Mouse (Mus musculus) intestine, embryonic 14.5 days (tissue): ENCODE data around the gene Nisch. TPM values are rescaled to one million over a fixed set of nuclear protein-coding genes. Genes with fewer than 3 reads are reported as not detected.

Experiments
- ATAC-seq: fragments of 200-750 bp; cut with Nextera tagmentation; replicated peaks from 2 replicates; pipeline ENCODE4 v1.8.0; 2017; ENCODE audit warnings: low read depth, moderate number of reproducible peaks, moderate TSS enrichment, moderate library complexity; ENCODE audit not compliant: low FRiP score, low TSS enrichment
- DNase-seq: peaks from one replicate; pipeline ENCODE4 v3.0.0-alpha.2; 2018; ENCODE audit warnings: low spot score
- H3K27ac ChIP-seq: fragments of 300-500 bp; sonication (generic); 2 replicates; pipeline ENCODE4 v1.5.1; 2014; ENCODE audit warnings: low read depth, mild to moderate bottlenecking, control low read depth
- H3K27me3 ChIP-seq: fragments of 300-500 bp; sonication (generic); replicated peaks from 2 replicates; pipeline ENCODE4 v1.6.1; 2014; ENCODE audit warnings: low read length, control low read depth; ENCODE audit not compliant: control insufficient read depth, insufficient read depth
- H3K36me3 ChIP-seq: fragments of 300-500 bp; sonication (generic); 2 replicates; pipeline ENCODE4 v1.6.1; 2014; ENCODE audit warnings: low read length, control low read depth; ENCODE audit not compliant: control insufficient read depth, insufficient read depth
- H3K4me1 ChIP-seq: fragments of 300-500 bp; sonication (generic); replicated peaks from 2 replicates; pipeline ENCODE4 v1.6.1; 2014; ENCODE audit warnings: low read length, control low read depth, mixed read lengths; ENCODE audit not compliant: control insufficient read depth, insufficient read depth
- H3K4me2 ChIP-seq: fragments of 300-500 bp; sonication (generic); 2 replicates; pipeline ENCODE4 v1.6.1; 2014; ENCODE audit warnings: low read length
- H3K4me3 ChIP-seq: fragments of 300-500 bp; sonication (generic); 2 replicates; pipeline ENCODE4 v1.5.1; 2014; ENCODE audit warnings: low read depth, low read length, control low read depth, mixed read lengths
- H3K9ac ChIP-seq: fragments of 300-500 bp; sonication (generic); 2 replicates; pipeline ENCODE4 v1.6.1; 2014; ENCODE audit warnings: mild to moderate bottlenecking, low read length
- H3K9me3 ChIP-seq: fragments of 300-500 bp; sonication (generic); 2 replicates; pipeline ENCODE4 v1.6.1; 2016; ENCODE audit warnings: low read length, control low read depth; ENCODE audit not compliant: control insufficient read depth
- WGBS: fragments of 180-500 bp; shearing (Covaris S2); extraction: QIAGEN DNeasy Blood & Tissue Kit; methylation state at CpG from one replicate; pipeline ENCODE4 v1.1.7; 2014; 5-methylcytosine and 5-hydroxymethylcytosine counted together
- polyA plus RNA-seq: library from polyadenylated mRNA; unstranded; fragments of >200 nt; fragmentation: Nextera tagmentation; extraction: Ambion mirVana; gene quantifications from 2 replicates; pipeline ENCODE4 v1.2.1, GENCODE M21; 2014

Gene Nisch
- polyA plus RNA-seq, 1 experiment from 2014 or later: 330 TPM

DNA sequence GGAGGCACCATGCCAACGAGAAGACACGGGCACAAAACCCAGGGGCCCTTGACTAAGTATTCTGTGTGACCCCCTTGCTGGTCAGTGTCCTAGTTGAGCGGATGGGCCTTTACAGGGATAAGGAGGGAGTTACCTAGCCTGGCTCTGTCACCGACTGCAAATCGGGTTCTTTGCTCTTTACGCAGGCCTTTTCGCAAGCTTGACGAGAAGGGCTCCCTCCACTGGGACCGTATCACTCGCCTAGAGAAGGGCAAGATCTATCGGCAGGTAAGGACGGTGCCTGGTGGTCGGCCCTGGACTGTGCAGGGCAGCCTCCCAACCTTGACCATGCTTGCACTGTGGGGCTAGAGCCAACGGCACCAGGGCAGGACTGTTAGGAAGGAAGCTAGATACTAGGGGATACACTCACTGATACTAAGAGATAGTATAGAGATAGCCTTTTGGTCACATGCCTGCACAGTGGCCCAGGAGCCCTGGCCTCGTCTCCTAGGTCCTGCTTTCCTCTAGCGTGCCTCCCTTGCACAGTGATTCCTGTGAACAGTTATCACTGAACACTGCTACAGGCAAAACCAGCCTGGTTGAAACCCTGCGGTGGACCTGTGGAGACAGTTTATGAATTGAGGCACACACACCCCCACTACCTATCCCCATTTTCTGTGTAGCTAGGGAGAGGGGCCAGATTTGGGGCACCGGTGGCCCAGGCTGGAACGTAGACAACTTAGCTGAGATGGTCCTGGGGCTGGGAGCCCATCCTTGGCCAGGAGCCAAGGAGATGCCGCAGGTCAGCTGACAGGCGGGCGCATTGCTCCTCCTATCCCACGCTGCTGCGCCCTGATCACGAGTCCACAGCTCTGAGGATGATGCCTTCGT is 80.1 kb downstream of the Nisch start:
- WGBS: 91% methylated on average over 26 of the region's 26 CpGs
- H3K36me3 ChIP-seq: peaks cover 69% of the 10 kb centered on the region
- no peak for ATAC-seq

DNA sequence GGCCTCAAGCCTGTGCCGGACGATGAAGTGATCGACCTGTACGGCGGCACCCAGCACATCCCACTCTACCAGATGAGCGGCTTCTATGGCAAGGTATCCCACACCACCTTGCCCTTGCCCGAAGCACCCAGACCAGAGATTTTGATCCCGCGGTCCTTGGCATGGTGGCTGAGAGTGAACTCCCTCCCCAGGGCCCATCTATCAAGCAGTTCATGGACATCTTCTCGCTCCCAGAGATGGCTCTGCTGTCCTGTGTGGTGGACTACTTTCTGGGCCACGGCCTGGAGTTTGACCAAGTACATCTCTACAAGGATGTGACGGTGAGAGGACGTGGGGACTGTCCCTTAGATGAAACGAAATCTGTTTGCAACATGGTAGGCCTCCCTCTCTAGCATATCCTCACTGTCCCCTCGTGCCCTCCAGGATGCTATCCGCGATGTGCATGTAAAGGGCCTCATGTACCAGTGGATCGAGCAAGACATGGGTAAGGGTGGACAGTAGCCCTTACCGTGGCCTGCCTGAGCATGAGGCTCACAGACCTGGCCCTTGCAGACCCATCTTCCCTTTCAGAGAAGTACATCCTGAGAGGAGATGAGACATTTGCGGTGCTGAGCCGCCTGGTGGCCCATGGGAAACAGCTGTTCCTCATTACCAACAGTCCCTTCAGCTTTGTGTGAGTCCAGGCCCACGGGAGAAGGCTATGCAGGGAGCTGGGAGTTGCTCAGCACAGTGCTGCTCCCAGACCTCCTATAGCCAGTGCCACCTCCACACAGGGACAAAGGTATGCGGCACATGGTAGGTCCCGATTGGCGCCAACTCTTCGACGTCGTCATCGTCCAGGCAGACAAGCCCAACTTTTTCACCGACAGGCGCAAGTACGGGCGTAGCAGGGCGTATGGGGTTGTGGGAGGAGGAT is 81.0 kb downstream of the Nisch start:
- WGBS: 95% methylated on average over 34 of the region's 34 CpGs
- Histone ChIP-seq H3K4me2 (no peak overlapping the region), H3K27ac (no peak overlapping the region), H3K36me3 (peaks cover 65% of the 10 kb centered on the region), H3K4me3 (no peak overlapping the region), H3K9me3 (no peaks in the 10 kb centered on the region), H3K27me3 (no peaks in the 10 kb centered on the region), H3K9ac (no peak overlapping the region), H3K4me1 (peaks cover 21% of the 10 kb centered on the region)
- no peak for DNase-seq
- ATAC-seq: no peak

More for the DNA sequence above, 80.1 kb downstream of the Nisch start:
- H3K27ac ChIP-seq: no peak overlapping the region
- H3K4me3 ChIP-seq: no peak overlapping the region
- DNase-seq: no peak
- no peak overlapping the region for H3K9ac ChIP-seq
- no peaks in the 10 kb centered on the region for H3K9me3 ChIP-seq
- peaks cover 21% of the 10 kb centered on the region for H3K4me1 ChIP-seq
- H3K27me3 ChIP-seq: no peaks in the 10 kb centered on the region
- H3K4me2 ChIP-seq: no peak overlapping the region

DNA sequence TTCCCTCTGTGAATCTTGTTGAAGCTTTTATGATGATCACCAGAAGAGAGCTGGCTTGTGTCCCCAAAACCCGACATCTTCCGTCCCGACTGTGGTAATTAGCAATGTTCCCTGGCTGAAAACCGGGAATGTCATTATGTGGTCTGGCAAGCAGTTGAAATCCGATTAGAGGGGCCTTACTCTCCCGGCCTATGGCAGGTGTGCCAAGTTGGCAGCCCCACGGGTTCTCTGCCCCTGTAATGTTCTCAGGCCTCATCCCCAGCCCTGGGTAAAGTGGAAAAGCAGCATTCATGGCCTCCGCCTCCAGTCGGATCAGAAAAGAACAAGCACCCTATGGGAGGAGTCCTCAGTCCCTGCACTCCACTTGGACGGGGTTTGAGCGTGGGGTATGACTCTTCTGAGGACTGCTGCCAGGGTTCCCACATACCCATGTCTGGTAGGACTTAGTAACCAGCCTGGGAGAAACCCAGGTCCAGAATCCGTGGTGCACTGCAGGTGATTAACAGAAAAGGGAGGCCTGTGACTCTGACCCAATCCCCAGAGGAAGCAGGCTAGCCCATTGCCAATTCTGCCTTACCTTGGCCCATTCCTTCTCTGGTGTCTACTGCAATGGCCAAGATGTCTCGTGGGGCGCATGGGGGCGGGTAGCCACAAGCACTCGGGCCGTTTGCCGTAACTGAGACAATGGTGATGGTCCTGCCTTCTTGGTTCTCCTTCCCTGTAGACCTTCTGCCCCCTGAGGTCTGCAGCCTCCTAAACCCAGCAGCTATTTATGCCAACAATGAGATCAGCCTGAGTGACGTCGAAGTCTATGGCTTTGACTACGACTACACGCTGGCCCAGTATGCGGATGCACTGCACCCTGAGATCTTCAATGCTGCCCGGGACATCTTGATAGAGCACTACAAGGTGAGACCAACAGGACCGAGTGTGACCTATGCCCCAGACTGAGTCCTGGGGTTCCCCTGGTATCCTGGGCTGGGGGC is 82.4 kb downstream of the Nisch start:
- peaks cover 28% of the 10 kb centered on the region for H3K4me1 ChIP-seq
- WGBS: 87% methylated on average over 25 of the region's 25 CpGs
- H3K9me3 ChIP-seq: no peaks in the 10 kb centered on the region
- DNase-seq: no peak
- no peak overlapping the region for H3K9ac ChIP-seq
- H3K4me3 ChIP-seq: no peak overlapping the region
- peaks cover 50% of the 10 kb centered on the region for H3K36me3 ChIP-seq
- H3K4me2 ChIP-seq: no peak overlapping the region
- no peak for ATAC-seq
- H3K27ac ChIP-seq: no peak overlapping the region
- no peaks in the 10 kb centered on the region for H3K27me3 ChIP-seq

DNA sequence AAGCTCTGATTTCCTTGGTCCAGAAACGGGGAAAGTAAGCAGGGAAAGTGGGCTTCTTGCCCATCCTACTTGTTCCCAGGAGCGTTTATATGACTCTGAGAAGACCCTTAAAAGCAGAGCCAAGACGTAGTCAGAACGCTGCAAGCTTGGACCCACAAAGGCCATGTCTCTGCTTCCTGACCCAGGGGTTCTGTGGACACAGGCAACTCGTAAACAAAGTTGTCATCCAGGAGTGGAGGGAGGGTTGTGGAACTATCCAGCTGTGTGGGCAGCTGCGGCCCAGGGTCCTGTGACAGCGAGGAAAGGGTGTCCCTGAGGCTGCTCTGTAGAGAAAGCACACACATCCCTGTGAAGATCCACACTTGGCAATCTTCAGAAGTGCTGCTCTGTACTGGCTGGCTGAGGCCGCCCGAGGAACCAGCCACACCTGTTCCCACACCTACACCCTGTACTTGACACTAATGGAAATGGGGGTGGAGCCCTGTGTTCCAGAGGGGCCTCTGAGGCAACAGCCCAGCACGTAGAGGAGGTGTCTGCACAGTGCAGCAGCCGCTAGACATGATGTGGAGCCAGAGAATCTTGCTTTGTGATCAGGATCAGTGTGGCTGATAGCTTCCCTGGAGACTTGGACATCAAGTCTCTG is 83.6 kb downstream of the Nisch start:
- Histone ChIP-seq H3K36me3 (peaks cover 40% of the 10 kb centered on the region), H3K4me3 (no peak overlapping the region), H3K9me3 (no peaks in the 10 kb centered on the region), H3K4me2 (peak overlapping the region; percentile 67), H3K27me3 (no peaks in the 10 kb centered on the region), H3K4me1 (peaks cover 28% of the 10 kb centered on the region), H3K27ac (peak overlapping the region; percentile 43; the same call in 1 of the 2 replicates), H3K9ac (peak overlapping the region; percentile 20)
- 42% methylated on average over 11 of the region's 11 CpGs for WGBS
- DNase-seq (peak; percentile 65), ATAC-seq (no peak)

DNA sequence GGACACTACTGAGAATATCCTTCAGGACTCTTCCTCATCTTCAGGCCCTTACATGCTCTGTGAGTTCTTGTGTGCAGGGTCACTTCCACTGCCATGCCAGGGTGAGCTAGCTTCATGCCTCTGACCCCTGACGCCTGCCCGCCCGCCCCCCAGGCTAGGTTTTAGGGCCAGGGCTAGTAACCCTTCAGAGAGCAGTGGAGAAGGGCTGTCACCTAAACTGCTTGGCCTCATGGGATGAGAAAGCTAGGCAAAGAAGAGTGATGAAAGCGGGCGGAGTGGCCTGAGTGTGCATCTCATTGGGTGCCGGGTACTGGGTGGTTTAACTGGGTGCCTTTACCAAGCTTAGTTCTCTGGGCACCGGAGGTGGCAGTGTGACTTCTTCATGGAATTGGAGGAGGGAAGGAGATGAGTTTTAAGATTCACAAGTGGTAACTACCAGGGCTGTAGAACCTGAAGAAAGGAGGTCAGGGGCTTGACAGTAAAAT is 84.2 kb downstream of the Nisch start:
- 0 out of 2 replicates have a peak overlapping the region, but pooled peaks have one; percentile 43 for H3K27ac ChIP-seq

DNA sequence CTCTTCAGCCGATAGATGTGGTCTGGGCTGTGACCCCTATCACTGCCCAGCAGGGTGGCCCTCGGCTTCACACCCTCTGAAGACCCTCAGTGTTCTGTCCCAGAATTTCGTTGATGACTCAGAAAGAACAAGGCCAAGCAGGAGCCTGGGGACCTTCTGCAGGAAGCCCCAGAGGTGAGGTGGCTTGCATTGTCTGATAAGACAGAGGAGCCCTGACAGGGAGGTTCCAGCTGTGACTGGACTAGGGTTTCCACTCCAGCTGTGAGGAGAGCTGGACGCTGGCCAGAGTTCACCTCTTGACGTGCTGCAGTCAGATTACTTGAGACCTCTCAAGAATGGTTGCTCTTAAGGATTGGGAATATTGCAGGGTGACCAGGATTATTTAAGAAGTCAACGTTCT is 84.7 kb downstream of the Nisch start:
- no peaks in the 10 kb centered on the region for H3K27me3 ChIP-seq
- H3K4me2 ChIP-seq: peak overlapping the region; percentile 67
- H3K9ac ChIP-seq: peak overlapping the region; percentile 92
- ATAC-seq (no peak), DNase-seq (peak; percentile 52)
- 7% methylated on average over 6 of the region's 6 CpGs for WGBS
- H3K4me3 ChIP-seq: peak overlapping the region; percentile 95
- no peak overlapping the region for H3K27ac ChIP-seq
- peaks cover 30% of the 10 kb centered on the region for H3K36me3 ChIP-seq
- H3K9me3 ChIP-seq: no peaks in the 10 kb centered on the region
- peaks cover 28% of the 10 kb centered on the region for H3K4me1 ChIP-seq

More for the DNA sequence above, 84.2 kb downstream of the Nisch start:
- Histone ChIP-seq H3K4me3 (peak overlapping the region; percentile 95), H3K9me3 (no peaks in the 10 kb centered on the region), H3K9ac (no peak overlapping the region), H3K4me2 (peak overlapping the region; percentile 67), H3K36me3 (peaks cover 34% of the 10 kb centered on the region), H3K4me1 (peaks cover 28% of the 10 kb centered on the region), H3K27me3 (no peaks in the 10 kb centered on the region)
- whole genome bisulfite sequencing: 88% methylated on average over 7 of the region's 7 CpGs
- peak; percentile 50 for DNase-seq
- no peak for ATAC-seq

DNA sequence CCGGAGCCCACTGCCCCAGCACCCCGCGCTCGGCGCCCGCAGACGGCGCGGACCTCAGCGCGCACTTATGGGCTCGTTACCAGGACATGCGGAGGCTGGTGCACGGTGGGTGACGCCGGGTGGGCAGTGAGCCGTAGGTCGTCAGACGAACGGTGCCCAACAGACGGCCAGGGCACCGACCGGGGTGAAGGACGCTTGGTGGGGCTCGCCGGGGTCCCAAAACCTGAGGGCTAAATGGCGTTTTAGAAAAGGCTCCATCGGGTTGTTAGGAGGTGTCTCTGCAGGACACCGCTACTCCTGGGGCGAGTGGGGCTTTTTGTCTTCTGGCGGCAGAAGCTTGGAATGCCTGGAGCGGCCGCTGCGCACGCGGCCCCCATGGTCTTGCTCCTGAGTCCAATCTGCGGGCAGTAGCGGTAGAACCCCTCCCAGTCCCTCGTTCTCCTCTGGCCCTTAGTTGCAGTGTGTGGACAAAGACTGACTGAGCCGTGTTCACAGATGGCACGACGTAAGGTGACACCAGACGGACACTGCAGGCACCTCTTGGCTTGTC is 85.4 kb downstream of the Nisch start:
- peak; percentile 74 for DNase-seq
- Histone ChIP-seq H3K9me3 (no peaks in the 10 kb centered on the region), H3K4me2 (peak overlapping the region; percentile 67), H3K4me1 (peaks cover 28% of the 10 kb centered on the region), H3K36me3 (peaks cover 23% of the 10 kb centered on the region), H3K4me3 (peak overlapping the region; percentile 95), H3K9ac (peak overlapping the region; percentile 92), H3K27me3 (no peaks in the 10 kb centered on the region), H3K27ac (peak overlapping the region; percentile 82)
- under 1% methylated on average over 43 of the region's 43 CpGs for WGBS
- peak; percentile 3; the same call in 1 of the 2 replicates for ATAC-seq
